25 mouse cellular contexts compared by ENCODE assay signal in the genomic region with DNA sequence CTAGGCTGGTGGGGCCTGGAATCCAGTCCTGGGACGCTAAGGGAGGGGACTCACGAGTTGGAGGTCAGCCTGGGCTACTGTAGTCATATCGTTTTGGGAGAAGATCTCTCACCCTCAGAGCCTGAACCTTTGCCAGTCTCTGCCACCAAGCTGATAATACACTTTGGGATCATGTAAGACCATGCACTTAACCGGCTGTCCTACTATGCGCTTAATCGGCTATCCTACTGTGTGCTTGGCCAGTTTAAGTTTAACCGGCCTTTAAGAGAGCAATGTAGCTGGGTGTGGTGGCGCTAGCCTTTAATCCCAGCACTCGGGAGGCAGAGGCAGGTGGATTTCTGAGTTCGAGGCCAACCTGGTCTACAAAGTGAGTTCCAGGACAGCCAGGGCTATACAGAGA.
DNase-seq lines count a peak whose midpoint lies in the region; ATAC-seq and TF ChIP-seq lines count a peak whose summit lies in the region.
"Had no signal": no experiment of that assay in that cellular context is flagged by ENCODE, and none has a peak within 500 bp of the region (broad histone marks: within the 10 kb centered on the region; RNA-seq: fewer than 3 reads in every experiment).

No protein-coding gene starts in this region.

- peaks cover 12% of the 10 kb centered on the region for H3K4me1 ChIP-seq in heart, embryonic 13.5 days
- H3K4me1 ChIP-seq in CH12.LX (ENCODE audit: control insufficient read depth in 1 of 2, insufficient read depth in 2 of 2): no peaks in the 10 kb centered on the region
- peaks cover 46% of the 10 kb centered on the region for H3K4me1 ChIP-seq in embryonic facial prominence, embryonic 10.5 days

- no peak for TF ChIP-seq RAD21 in CH12.LX (IDR thresholded peaks at IDR 0.05; ENCODE audit: low read depth, low read length)

- no peaks in the 10 kb centered on the region for H3K36me3 ChIP-seq in heart, embryonic 13.5 days
- H3K36me3 ChIP-seq in CH12.LX (replicated peaks in 1 of 2; ENCODE audit: control insufficient read depth in 1 of 2, insufficient read depth in 1 of 2, low read length in 1 of 2): no peaks in the 10 kb centered on the region
- no peaks in the 10 kb centered on the region for H3K36me3 ChIP-seq in embryonic facial prominence, embryonic 10.5 days (replicated peaks)
- H3K36me3 ChIP-seq: embryonic facial prominence, embryonic 15.5 days; forebrain, embryonic 12.5 days; heart, embryonic 15.5 days; hindbrain, embryonic 12.5 days; intestine, embryonic 15.5 days had no signal

- dilution Hi-C loops in CH12.LX (cut with MboI; ENCODE audit: extremely low pct_ligation_motif_present, extremely low pct_unique_long_range_greater_than_20kb, low sequenced_read_pairs): loop anchor here (25.0 kb wide), 1 partner anchor 135 kb away; no protein-coding TSS in a partner anchor

- TF ChIP-seq EP300 in CH12.LX (IDR thresholded peaks at IDR 0.05; ENCODE audit: low read length): no peak

- H3K9ac ChIP-seq in heart, embryonic 13.5 days: no peak overlapping the region
- no peak overlapping the region for H3K9ac ChIP-seq in CH12.LX (ENCODE audit: insufficient read depth, low read depth)
- H3K9ac ChIP-seq: embryonic facial prominence, embryonic 15.5 days; forebrain, embryonic 12.5 days; heart, embryonic 15.5 days; hindbrain, embryonic 12.5 days; intestine, embryonic 15.5 days had no signal

- H3K79me2 ChIP-seq in CH12.LX (replicated peaks; ENCODE audit: control insufficient read depth, extremely low read depth, insufficient read depth, poor library complexity, severe bottlenecking): no peaks in the 10 kb centered on the region

- no peak overlapping the region for H3K27ac ChIP-seq in heart, embryonic 13.5 days (replicated peaks)
- H3K27ac ChIP-seq in CH12.LX (ENCODE audit: insufficient read depth, low read depth): no peak overlapping the region
- 0 out of 2 replicates have a peak overlapping the region, but pooled peaks have one; percentile 70 for H3K27ac ChIP-seq in embryonic facial prominence, embryonic 10.5 days (replicated peaks)
- H3K27ac ChIP-seq: forebrain, embryonic 12.5 days; gastrocnemius, adult 2 months; heart, embryonic 15.5 days; hindbrain, embryonic 12.5 days; intestine, embryonic 15.5 days had no signal

- DNase-seq in heart, postnatal 4 days: no peak
- no peak for DNase-seq in CH12.LX (ENCODE audit: extremely low read depth)
- DNase-seq in embryonic facial prominence, embryonic 10.5 days (ENCODE audit: low spot score): no peak
- no peak for DNase-seq in thymus, postnatal 25 days
- DNase-seq in lung, postnatal 4 days: no peak
- DNase-seq: adrenal gland, adult 8-10 months; adrenal gland, postnatal 25 days; B cell, adult 2 months; cerebellum, adult 11-12 months; cerebellum, adult 8-10 months; cerebellum, postnatal 36 days; embryo, embryonic 11 days; heart, adult 11 months; heart, postnatal 36 days; kidney, adult 11 months had no signal

- in situ Hi-C loops in CH12.LX (cut with MboI; ENCODE audit: low pct_ligation_motif_present, low pct_unique_long_range_greater_than_20kb, low sequenced_read_pairs): no loop called here

- 83% methylated on average over 10 of the region's 10 CpGs for WGBS in heart, embryonic 13.5 days
- 89% methylated on average over 10 of the region's 10 CpGs for WGBS in embryonic facial prominence, embryonic 10.5 days

- no peak for TF ChIP-seq CTCF in CH12.LX (conservative IDR thresholded peaks at IDR 0.05 in 1 of 2, IDR thresholded peaks at IDR 0.05 in 1 of 2; ENCODE audit: low read depth in 2 of 2, low read length in 2 of 2)

- no peak for TF ChIP-seq POLR2A in CH12.LX (IDR thresholded peaks at IDR 0.05; ENCODE audit: low read depth, low read length)

- H3K4me3 ChIP-seq in heart, embryonic 13.5 days: no peak overlapping the region
- H3K4me3 ChIP-seq in CH12.LX (replicated peaks in 1 of 3; ENCODE audit: low read depth in 2 of 3, low read length in 2 of 3, poor library complexity in 1 of 3): no peak overlapping the region
- no peak overlapping the region for H3K4me3 ChIP-seq in embryonic facial prominence, embryonic 10.5 days
- H3K4me3 ChIP-seq: embryonic facial prominence, embryonic 15.5 days; forebrain, embryonic 12.5 days; gastrocnemius, adult 2 months; heart, embryonic 15.5 days; hindbrain, embryonic 12.5 days; intestine, embryonic 15.5 days had no signal

- no peaks in the 10 kb centered on the region for H3K9me3 ChIP-seq in heart, embryonic 13.5 days
- peaks cover 2% of the 10 kb centered on the region for H3K9me3 ChIP-seq in CH12.LX (replicated peaks; ENCODE audit: low read length)
- no peaks in the 10 kb centered on the region for H3K9me3 ChIP-seq in embryonic facial prominence, embryonic 10.5 days
- H3K9me3 ChIP-seq: embryonic facial prominence, embryonic 15.5 days; forebrain, embryonic 12.5 days; heart, embryonic 15.5 days; hindbrain, embryonic 12.5 days; intestine, embryonic 15.5 days had no signal

- peak; percentile 23; the same call in 1 of the 2 replicates for ATAC-seq in heart, embryonic 13.5 days (ENCODE audit: extremely low read depth, insufficient number of reproducible peaks, low FRiP score, low TSS enrichment)
- ATAC-seq: activated CD4-positive, CD25-positive, alpha-beta regulatory T cell, adult 4 months; forebrain, embryonic 16.5 days; intestine, embryonic 15.5 days had no signal

- H3K4me2 ChIP-seq in heart, embryonic 13.5 days: no peak overlapping the region
- H3K4me2 ChIP-seq in CH12.LX (ENCODE audit: insufficient read depth, low read depth, poor library complexity, severe bottlenecking): no peak overlapping the region
- H3K4me2 ChIP-seq: forebrain, embryonic 12.5 days; heart, embryonic 11.5 days; heart, embryonic 15.5 days; hindbrain, embryonic 12.5 days; intestine, embryonic 15.5 days had no signal

- H3K27me3 ChIP-seq in heart, embryonic 13.5 days (replicated peaks): peaks cover 15% of the 10 kb centered on the region
- peaks cover 18% of the 10 kb centered on the region for H3K27me3 ChIP-seq in CH12.LX (replicated peaks)
- H3K27me3 ChIP-seq in embryonic facial prominence, embryonic 10.5 days (replicated peaks; ENCODE audit: low read depth, poor library complexity, severe bottlenecking): peaks cover 30% of the 10 kb centered on the region
- H3K27me3 ChIP-seq: embryonic facial prominence, embryonic 15.5 days; intestine, embryonic 15.5 days had no signal

TF ChIP-seq in CH12.LX, 34 proteins besides CTCF, POLR2A, EP300 and RAD21:
- TF ChIP-seq ZKSCAN1 (IDR thresholded peaks at IDR 0.05; ENCODE audit: borderline replicate concordance, low read depth, low read length): peak; percentile 94
- TF ChIP-seq MAZ (IDR thresholded peaks at IDR 0.05; ENCODE audit: low read depth, low read length): no peak
